Mouse (Mus musculus) gastrocnemius, adult 2 months (tissue): ENCODE measurements around the gene Il5. TPM values are rescaled to one million over a fixed set of nuclear protein-coding genes. Genes with fewer than 3 reads are reported as not detected.
"Not testable (repeated sequence)": the region's sequence is repeated elsewhere in the genome, so short reads cannot be mapped to it uniquely, and the experiment has no call there.

ENCODE experiments used
- DNase-seq: peaks from one replicate; pipeline ENCODE4 v3.0.0; 2022
- H3K27ac ChIP-seq: fragments of 200-600 bp; 2 replicates; pipeline ENCODE4 v1.8.1; 2022; ENCODE audit warnings: mild to moderate bottlenecking
- H3K4me3 ChIP-seq: fragments of 200-600 bp; 2 replicates; pipeline ENCODE4 v1.8.1; 2022; ENCODE audit warnings: mild to moderate bottlenecking, moderate library complexity
- CTCF ChIP-seq: fragments of 200-600 bp; IDR thresholded peaks from 2 replicates; pipeline ENCODE4 v1.8.1; 2022; ENCODE audit warnings: antibody characterized with exemption, mild to moderate bottlenecking, moderate library complexity
- intact Hi-C: fragments of 180-260 bp; cut with DNase I; formaldehyde crosslinking; loops from one replicate; pipeline ENCODE4 v1.15.1; 2025
- total RNA-seq, 2 experiments: library from RNA; stranded (reverse); gene quantifications; 2 replicates each; pipeline ENCODE4 v1.2.3; 2021

The Il5 gene
- total RNA-seq, 2 experiments from 2014 or later = not detected

GRCm38 (mm10) chr11:53749716-53750352, 29.2 kb downstream of the Il5 start:
- intact Hi-C loops = no loop called here
- Histone ChIP-seq H3K27ac (no peak overlapping the region), H3K4me3 (no peak overlapping the region)
- DNase-seq = no peak
- no peak for TF ChIP-seq CTCF

DNA sequence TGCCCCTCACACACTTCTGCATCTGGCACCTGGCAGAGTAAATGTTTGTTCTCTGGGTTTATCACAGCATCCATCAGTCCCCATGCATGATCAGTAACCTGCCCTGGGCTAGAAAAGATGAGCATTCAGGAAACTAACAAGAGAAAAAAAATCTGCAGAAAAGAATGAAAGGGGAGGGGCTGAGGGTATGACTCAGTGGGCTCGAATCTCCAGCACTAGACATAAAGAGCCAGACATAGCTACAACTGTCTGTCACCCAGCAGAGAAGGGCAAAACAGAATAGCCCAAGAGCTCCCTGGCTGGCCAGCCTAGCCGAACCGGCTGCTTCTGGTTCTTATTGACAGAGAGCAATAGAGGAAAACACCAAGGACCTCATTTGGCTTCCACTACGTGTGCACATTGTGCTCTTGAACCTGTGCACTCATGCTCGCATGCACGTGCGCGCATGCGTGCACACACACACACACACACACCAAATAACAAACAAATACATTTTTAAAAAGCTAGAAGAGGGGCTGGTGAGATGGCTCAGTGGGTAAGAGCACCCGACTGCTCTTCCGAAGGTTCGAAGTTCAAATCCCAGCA, 34.5 kb downstream of the Il5 start:
- intact Hi-C loops = no loop called here
- no peak for TF ChIP-seq CTCF
- Histone ChIP-seq H3K4me3 (no peak overlapping the region), H3K27ac (no peak overlapping the region)
- no peak for DNase-seq

DNA sequence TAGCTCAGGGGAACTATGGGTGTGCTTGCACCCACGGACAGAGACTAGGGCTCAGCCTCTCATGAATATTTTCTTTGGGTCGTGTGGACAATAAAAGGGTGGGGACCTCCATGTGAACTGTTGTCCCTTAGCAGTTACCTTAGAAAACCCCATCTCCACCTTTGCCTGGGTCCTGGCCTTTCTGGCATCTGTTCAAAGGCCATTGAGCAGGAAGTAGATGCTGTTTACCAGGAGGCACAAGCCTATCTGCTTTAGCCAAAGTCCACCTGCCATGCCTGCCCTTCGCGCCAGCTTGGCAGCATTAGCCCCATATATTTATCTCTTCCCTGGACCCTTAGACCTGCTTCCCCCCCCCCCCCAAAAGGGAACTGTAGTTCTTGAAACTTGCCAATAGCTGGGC, 37.0 kb downstream of the Il5 start:
- H3K4me3 ChIP-seq = no peak overlapping the region
- TF ChIP-seq CTCF = no peak
- peak overlapping the region; percentile 13; the same call in 1 of the 2 replicates for H3K27ac ChIP-seq
- no peak for DNase-seq
- intact Hi-C loops = loop anchor here (1.0 kb wide), 1 partner anchor 93 kb away; no protein-coding TSS in a partner anchor

GRCm38 (mm10) chr11:53758033-53758432, 37.4 kb downstream of the Il5 start:
- peak overlapping the region; percentile 97; the same call in 1 of the 2 replicates for H3K27ac ChIP-seq
- not testable (repeated sequence) for DNase-seq, H3K4me3 ChIP-seq
- intact Hi-C loops = loop anchor here (1.0 kb wide), 1 partner anchor 92 kb away; no protein-coding TSS in a partner anchor
- TF ChIP-seq CTCF = peak; percentile 66

- peak overlapping the region; percentile 97 for H3K27ac ChIP-seq
- peak; percentile 53 for TF ChIP-seq CTCF
- H3K4me3 ChIP-seq = no peak overlapping the region
- peak; percentile 45 for DNase-seq
- intact Hi-C loops = loop anchor here (1.0 kb wide), 1 partner anchor 91 kb away; no protein-coding TSS in a partner anchor
Observed at GRCm38 (mm10) chr11:53758791-53759351, 38.3 kb downstream of the Il5 start.

DNA sequence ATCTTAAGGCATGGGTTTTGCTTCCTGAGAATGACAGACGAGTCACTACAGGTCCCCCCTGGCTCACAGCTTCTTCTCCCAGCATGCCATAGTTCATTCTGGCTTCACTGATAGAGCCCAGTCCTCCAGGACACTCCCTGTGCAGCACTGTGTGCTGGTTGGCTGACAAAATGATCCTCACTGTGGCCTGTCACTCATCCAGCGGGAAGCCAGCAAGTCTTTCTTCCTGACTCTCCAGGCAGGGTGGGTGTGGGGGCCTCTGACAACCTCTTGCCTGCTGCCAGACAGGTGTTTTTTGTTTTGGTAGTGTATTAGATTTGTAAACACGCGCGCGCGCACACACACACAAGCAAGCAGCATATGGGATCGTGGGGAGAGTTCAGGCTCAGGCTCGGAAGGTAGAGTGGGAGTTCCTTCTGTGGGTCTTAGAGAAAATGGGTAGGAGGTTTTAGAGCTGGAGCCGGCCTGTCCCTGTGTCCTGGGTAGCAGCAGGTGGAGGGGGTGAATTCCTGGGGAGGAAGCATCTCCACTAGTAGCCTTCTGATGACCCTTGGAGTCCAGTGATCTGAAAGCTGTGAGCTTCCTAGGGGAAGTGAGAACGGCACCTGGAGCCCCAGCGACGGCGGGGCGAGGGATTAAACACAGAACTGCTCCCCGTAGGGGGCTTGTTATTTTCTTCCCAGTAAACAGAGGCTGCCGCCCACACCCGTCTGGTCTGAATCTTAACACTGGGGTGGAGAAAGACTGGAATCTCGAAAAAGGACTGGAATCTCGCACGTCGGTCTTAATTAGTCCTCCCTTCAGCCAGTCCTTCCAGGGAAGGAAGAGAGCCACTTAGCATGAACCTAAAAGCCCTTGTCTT, 39.2 kb downstream of the Il5 start:
- no peak overlapping the region for H3K4me3 ChIP-seq
- no peak for TF ChIP-seq CTCF
- peak overlapping the region; percentile 97 for H3K27ac ChIP-seq
- DNase-seq = no peak
- intact Hi-C loops = no loop called here

DNA sequence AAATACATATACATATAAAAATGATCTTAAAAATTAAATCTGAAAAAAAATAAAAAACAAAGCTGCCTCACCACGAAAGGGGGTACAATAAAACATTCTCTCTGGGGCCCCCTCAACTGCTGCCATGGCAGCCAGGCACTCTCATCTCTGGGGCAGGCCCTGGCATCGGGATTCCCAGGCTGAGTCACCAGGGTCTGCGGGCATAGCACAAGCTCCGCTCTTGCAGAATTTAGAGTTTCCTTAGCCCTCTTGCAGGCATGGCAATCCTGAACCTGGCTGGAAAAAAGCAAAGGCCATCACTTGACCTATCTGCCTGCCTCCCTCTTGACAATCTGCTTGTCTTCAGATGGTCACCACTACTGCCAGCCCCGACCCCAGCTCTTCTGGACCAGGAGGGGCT, 40.7 kb downstream of the Il5 start:
- Histone ChIP-seq H3K27ac (peak overlapping the region; percentile 97), H3K4me3 (no peak overlapping the region)
- intact Hi-C loops = no loop called here
- no peak for DNase-seq
- TF ChIP-seq CTCF = no peak

- intact Hi-C loops = no loop called here
- Histone ChIP-seq H3K27ac (peak overlapping the region; percentile 97), H3K4me3 (no peak overlapping the region; the same call in 1 of the 2 replicates)
- peak; percentile 77 for DNase-seq
- no peak for TF ChIP-seq CTCF
Observed at GRCm38 (mm10) chr11:53761822-53762221, 41.2 kb downstream of the Il5 start.

DNA sequence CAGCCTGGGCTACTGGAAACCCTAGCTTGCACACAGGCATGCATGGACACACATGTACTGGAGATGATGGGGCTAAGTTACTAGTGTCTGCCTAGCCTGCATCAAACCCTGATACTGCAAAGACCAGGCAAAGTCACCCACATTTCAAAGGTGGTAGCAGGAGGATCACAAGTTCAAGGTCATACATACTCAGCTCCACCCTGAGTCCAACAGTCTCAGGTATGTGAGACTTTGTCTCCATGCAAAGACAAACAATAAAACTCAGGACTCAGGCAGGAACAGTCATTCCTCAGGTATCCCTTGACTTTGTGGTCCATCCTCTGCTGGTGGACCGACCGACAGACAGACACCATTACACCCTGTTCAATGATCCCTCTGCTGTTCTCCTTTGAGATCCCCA, 41.8 kb downstream of the Il5 start:
- TF ChIP-seq CTCF = no peak
- intact Hi-C loops = no loop called here
- peak overlapping the region; percentile 70 for H3K4me3 ChIP-seq
- DNase-seq = no peak
- H3K27ac ChIP-seq = peak overlapping the region; percentile 97

GRCm38 (mm10) chr11:53762827-53763495, 42.4 kb downstream of the Il5 start:
- intact Hi-C loops = no loop called here
- peak overlapping the region; percentile 70 for H3K4me3 ChIP-seq
- peak; percentile 90 for DNase-seq
- TF ChIP-seq CTCF = no peak
- peak overlapping the region; percentile 97 for H3K27ac ChIP-seq

GRCm38 (mm10) chr11:53763496-53764140, 43.0 kb downstream of the Il5 start:
- peak overlapping the region; percentile 70 for H3K4me3 ChIP-seq
- intact Hi-C loops = no loop called here

More at GRCm38 (mm10) chr11:53763496-53764140, 43.0 kb downstream of the Il5 start:
- peak; percentile 55 for TF ChIP-seq CTCF
- peak; percentile 94 for DNase-seq
- peak overlapping the region; percentile 97 for H3K27ac ChIP-seq
